Mouse (Mus musculus) kidney, embryonic 15.5 days (tissue): ENCODE measurements around the gene Mrpl10. TPM values are rescaled to one million over a fixed set of nuclear protein-coding genes. Genes with fewer than 3 reads are reported as not detected.

Experiments used
- ATAC-seq: fragments of 200-750 bp; cut with Nextera tagmentation; replicated peaks from 2 replicates; pipeline ENCODE4 v1.8.0; 2017; ENCODE audit warnings: moderate TSS enrichment; ENCODE audit not compliant: low FRiP score
- H3K27ac ChIP-seq: fragments of 300-500 bp; sonication (generic); 2 replicates; pipeline ENCODE4 v1.5.1; 2015; ENCODE audit warnings: mild to moderate bottlenecking, inconsistent platforms
- H3K27me3 ChIP-seq: fragments of 300-500 bp; sonication (generic); 2 replicates; pipeline ENCODE4 v1.6.1; 2015; ENCODE audit warnings: inconsistent platforms
- H3K36me3 ChIP-seq: fragments of 300-500 bp; sonication (generic); 2 replicates; pipeline ENCODE4 v1.6.1; 2015; ENCODE audit warnings: inconsistent platforms
- H3K4me1 ChIP-seq: fragments of 300-500 bp; sonication (generic); 2 replicates; pipeline ENCODE4 v1.6.1; 2015; ENCODE audit warnings: inconsistent platforms
- H3K4me2 ChIP-seq: fragments of 300-500 bp; sonication (generic); 2 replicates; pipeline ENCODE4 v1.6.1; 2015; ENCODE audit warnings: moderate library complexity, mild to moderate bottlenecking, inconsistent platforms
- H3K4me3 ChIP-seq: fragments of 300-500 bp; sonication (generic); replicated peaks from 2 replicates; pipeline ENCODE4 v1.5.1; 2015; ENCODE audit warnings: mild to moderate bottlenecking, inconsistent platforms
- H3K9ac ChIP-seq: fragments of 300-500 bp; sonication (generic); 2 replicates; pipeline ENCODE4 v1.6.1; 2015; ENCODE audit warnings: mild to moderate bottlenecking, inconsistent platforms
- H3K9me3 ChIP-seq: fragments of 300-500 bp; sonication (generic); replicated peaks from 2 replicates; pipeline ENCODE4 v1.6.1; 2016; ENCODE audit warnings: inconsistent platforms
- WGBS: fragments of 180-500 bp; shearing (Covaris S2); methylation state at CpG from one replicate; pipeline ENCODE4 v1.1.7; 2015; ENCODE audit warnings: mixed read lengths; 5-methylcytosine and 5-hydroxymethylcytosine counted together
- polyA plus RNA-seq: library from polyadenylated mRNA; unstranded; fragments of >200 nt; fragmentation: Nextera tagmentation; extraction: Ambion mirVana; gene quantifications from 2 replicates; pipeline ENCODE4 v1.2.1, GENCODE M21; 2015

Mrpl10 gene
- polyA plus RNA-seq, 1 experiment from 2014 or later: 91.3 TPM

GRCm38 (mm10) chr11:97032499-97032898 lies 8.9 kb upstream of the Mrpl10 start:
- Histone ChIP-seq H3K27me3 (no peaks in the 10 kb centered on the region), H3K36me3 (peaks cover 16% of the 10 kb centered on the region), H3K9ac (no peak overlapping the region), H3K4me3 (no peak overlapping the region), H3K4me2 (no peak overlapping the region), H3K9me3 (no peaks in the 10 kb centered on the region), H3K4me1 (peaks cover 18% of the 10 kb centered on the region), H3K27ac (no peak overlapping the region)
- no peak for ATAC-seq
- 92% methylated on average over 4 of the region's 4 CpGs for WGBS

- Histone ChIP-seq H3K9ac (no peak overlapping the region), H3K4me3 (no peak overlapping the region), H3K9me3 (no peaks in the 10 kb centered on the region), H3K4me2 (no peak overlapping the region), H3K27ac (peak overlapping the region; percentile 4; the same call in 1 of the 2 replicates), H3K27me3 (no peaks in the 10 kb centered on the region), H3K4me1 (peaks cover 18% of the 10 kb centered on the region), H3K36me3 (peaks cover 16% of the 10 kb centered on the region)
- ATAC-seq: no peak
- WGBS: 89% methylated on average over 4 of the region's 4 CpGs
These were observed 7.6 kb upstream of the Mrpl10 start for GRCm38 (mm10) chr11:97033781-97034180.

DNA sequence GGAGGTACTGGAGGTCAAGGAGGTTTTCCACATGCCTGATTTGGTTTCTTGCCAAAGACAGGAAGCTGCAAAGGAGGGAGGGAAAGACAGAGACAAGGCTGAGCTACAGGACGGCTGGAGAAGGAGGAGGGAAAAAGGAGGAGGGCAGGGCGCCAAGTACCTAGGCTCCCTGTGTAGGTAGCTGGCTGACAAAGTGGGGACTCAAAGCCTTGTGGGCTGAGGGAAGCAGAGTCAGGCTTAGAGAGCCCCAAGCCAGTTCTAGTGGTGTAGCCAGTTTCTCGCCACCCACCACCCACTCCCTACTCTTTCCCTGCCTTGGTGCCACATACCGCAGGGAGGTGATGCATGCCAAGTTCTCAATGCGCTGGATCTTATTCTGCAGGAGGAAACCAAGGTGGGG lies 5.2 kb upstream of the Mrpl10 start:
- WGBS: 88% methylated on average over 5 of the region's 5 CpGs
- no peaks in the 10 kb centered on the region for H3K9me3 ChIP-seq
- no peak overlapping the region for H3K4me2 ChIP-seq
- H3K4me3 ChIP-seq: no peak overlapping the region
- no peak overlapping the region for H3K9ac ChIP-seq
- H3K4me1 ChIP-seq: peaks cover 15% of the 10 kb centered on the region
- peaks cover 16% of the 10 kb centered on the region for H3K36me3 ChIP-seq
- ATAC-seq: no peak
- no peaks in the 10 kb centered on the region for H3K27me3 ChIP-seq
- H3K27ac ChIP-seq: no peak overlapping the region

GRCm38 (mm10) chr11:97038881-97039280 lies 2.5 kb upstream of the Mrpl10 start:
- Histone ChIP-seq H3K4me1 (peaks cover 26% of the 10 kb centered on the region), H3K36me3 (peaks cover 6% of the 10 kb centered on the region), H3K9me3 (no peaks in the 10 kb centered on the region), H3K27me3 (no peaks in the 10 kb centered on the region), H3K9ac (no peak overlapping the region), H3K27ac (no peak overlapping the region), H3K4me3 (no peak overlapping the region), H3K4me2 (no peak overlapping the region)
- ATAC-seq: no peak
- WGBS: 67% methylated on average over 7 of the region's 7 CpGs

GRCm38 (mm10) chr11:97040301-97041021 lies 899 bp upstream of the Mrpl10 start:
- ATAC-seq: no peak
- peak overlapping the region; percentile 89 for H3K4me3 ChIP-seq
- peak overlapping the region; percentile 50 for H3K9ac ChIP-seq
- H3K36me3 ChIP-seq: peaks cover 20% of the 10 kb centered on the region
- WGBS: 49% methylated on average over 12 of the region's 12 CpGs
- H3K27me3 ChIP-seq: no peaks in the 10 kb centered on the region
- H3K4me1 ChIP-seq: peaks cover 26% of the 10 kb centered on the region
- peak overlapping the region; percentile 85 for H3K4me2 ChIP-seq
- H3K27ac ChIP-seq: no peak overlapping the region
- no peaks in the 10 kb centered on the region; the same call in 1 of the 2 replicates for H3K9me3 ChIP-seq

GRCm38 (mm10) chr11:97044902-97045301 lies 3.5 kb downstream of the Mrpl10 start:
- 93% methylated on average over 8 of the region's 8 CpGs for WGBS
- H3K9ac ChIP-seq: no peak overlapping the region
- H3K4me2 ChIP-seq: no peak overlapping the region
- no peaks in the 10 kb centered on the region for H3K27me3 ChIP-seq
- H3K4me3 ChIP-seq: no peak overlapping the region
- H3K36me3 ChIP-seq: peaks cover 47% of the 10 kb centered on the region
- H3K4me1 ChIP-seq: peaks cover 22% of the 10 kb centered on the region
- H3K27ac ChIP-seq: no peak overlapping the region
- no peak for ATAC-seq
- no peaks in the 10 kb centered on the region; the same call in 1 of the 2 replicates for H3K9me3 ChIP-seq

DNA sequence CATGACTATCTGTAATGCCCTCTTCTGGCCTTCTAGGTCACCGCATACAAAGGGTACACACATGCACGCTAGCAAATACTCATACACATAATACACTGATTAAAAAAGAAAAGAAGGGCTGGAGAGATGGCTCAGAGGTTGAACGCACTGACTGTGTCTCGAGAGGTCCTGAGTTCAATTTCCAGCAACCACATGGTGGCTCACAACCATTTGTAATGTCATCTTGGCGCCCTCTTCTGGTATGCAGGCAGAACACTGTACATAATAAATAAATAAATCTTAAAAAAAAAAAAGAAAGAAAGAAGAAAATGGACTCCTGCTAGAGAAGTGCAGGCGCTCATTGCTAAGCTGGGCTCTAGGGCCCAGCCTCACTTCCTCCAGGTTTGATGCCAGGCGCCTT lies 4.5 kb downstream of the Mrpl10 start:
- no peak overlapping the region for H3K4me2 ChIP-seq
- no peak overlapping the region for H3K27ac ChIP-seq
- no peak for ATAC-seq
- peaks cover 47% of the 10 kb centered on the region for H3K36me3 ChIP-seq
- H3K9me3 ChIP-seq: no peaks in the 10 kb centered on the region; the same call in 1 of the 2 replicates
- H3K27me3 ChIP-seq: no peaks in the 10 kb centered on the region
- 83% methylated on average over 7 of the region's 7 CpGs for WGBS
- peaks cover 24% of the 10 kb centered on the region for H3K4me1 ChIP-seq
- no peak overlapping the region for H3K4me3 ChIP-seq
- no peak overlapping the region for H3K9ac ChIP-seq

DNA sequence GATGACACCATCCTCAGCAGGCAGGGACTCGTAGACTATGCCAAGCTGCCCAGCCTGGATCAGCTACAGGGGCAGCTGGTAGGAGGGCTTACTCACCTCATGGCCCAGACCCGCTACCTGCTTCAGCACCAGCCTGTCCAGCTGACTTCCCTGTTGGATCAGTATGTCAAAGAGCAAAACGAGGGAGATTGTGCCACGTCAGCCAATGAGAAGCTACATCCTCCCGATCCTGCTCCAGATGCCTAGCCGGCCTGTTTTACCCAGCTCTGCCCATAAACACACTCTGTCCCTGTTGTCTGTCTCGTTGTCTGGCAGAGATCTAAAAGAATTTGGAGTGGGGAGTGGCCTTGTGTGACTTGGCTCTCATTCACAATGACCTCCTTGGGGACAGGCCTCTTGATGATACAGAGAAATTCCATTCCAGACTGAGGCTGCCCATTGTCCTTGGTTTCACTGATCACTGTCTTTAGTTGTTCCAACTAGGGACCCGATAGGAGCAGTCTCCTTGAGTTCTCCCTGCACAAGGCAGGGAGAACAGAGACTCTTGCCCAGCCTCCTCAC lies 6.8 kb downstream of the Mrpl10 start:
- Histone ChIP-seq H3K27ac (no peak overlapping the region), H3K9me3 (no peaks in the 10 kb centered on the region; the same call in 1 of the 2 replicates), H3K27me3 (no peaks in the 10 kb centered on the region), H3K36me3 (peaks cover 53% of the 10 kb centered on the region), H3K9ac (no peak overlapping the region), H3K4me1 (peaks cover 28% of the 10 kb centered on the region), H3K4me2 (no peak overlapping the region), H3K4me3 (no peak overlapping the region)
- no peak for ATAC-seq
- 87% methylated on average over 8 of the region's 8 CpGs for WGBS

DNA sequence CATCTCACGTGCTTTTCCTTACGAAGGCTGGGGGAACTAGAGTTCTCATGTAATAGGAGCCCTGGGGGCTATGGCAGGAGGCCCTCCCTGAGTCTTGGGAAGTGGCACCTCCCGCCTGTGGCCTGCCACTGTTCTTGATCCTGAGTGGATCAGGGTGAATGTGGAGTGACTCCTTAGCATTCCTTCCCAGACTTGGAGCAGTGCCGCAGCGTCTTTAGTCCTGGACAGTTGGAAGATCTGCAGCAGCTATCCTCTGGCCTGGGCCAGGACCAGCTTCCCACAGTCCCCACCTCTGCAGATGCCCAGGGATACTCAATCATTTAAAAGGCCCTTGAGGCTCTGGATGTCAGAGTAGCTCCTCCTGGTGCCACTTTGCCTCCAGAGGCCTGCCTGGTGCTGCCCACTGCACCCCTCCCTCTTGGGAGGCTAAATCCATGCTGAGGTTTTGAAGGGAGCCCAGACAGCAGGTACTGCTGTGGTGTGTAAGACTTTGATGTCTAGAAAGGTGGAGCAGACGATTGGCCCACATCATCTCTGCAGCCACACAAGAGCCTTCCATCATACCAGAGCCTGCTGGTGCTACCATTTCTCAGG lies 8.2 kb downstream of the Mrpl10 start:
- peaks cover 53% of the 10 kb centered on the region for H3K36me3 ChIP-seq
- H3K27ac ChIP-seq: no peak overlapping the region
- no peak overlapping the region for H3K9ac ChIP-seq
- H3K4me3 ChIP-seq: no peak overlapping the region
- ATAC-seq: no peak
- H3K4me1 ChIP-seq: peaks cover 28% of the 10 kb centered on the region
- H3K27me3 ChIP-seq: no peaks in the 10 kb centered on the region
- H3K4me2 ChIP-seq: no peak overlapping the region
- 69% methylated on average over 6 of the region's 6 CpGs for WGBS
- no peaks in the 10 kb centered on the region; the same call in 1 of the 2 replicates for H3K9me3 ChIP-seq

DNA sequence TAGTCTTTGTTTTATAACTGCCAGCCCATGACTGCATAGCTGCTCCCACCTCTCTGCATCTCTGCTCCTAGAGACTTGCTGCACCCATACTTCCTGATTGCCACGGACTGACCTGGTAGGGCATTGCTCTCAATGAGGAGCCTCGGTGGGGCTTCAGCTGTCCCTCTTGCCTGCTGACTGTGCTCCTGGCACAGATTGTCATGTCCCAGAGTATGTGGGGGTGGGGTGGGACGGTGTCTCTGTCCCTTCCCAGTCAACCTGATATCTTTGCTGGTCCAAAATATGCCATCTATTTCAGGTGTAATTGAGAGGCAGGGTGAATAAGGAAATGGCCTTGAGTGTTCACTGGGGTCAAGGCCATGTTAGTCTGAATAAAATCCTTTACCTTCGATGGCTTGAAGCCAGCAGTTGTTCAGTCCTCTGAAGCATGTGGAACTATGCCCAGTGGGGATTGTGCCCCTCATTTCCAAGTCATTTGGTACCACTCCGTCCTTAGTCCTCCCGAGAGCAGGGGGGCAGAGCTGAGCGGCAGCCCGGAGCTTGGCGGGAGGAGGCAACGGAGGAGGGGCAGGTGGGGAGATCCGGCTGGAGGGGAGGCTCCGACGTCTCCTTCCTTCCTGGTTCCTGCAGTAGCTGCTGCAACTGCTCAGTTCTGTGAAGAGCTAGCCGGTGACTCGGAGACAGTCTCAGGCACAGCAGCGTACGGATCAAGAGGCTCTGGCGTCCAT lies 9.0 kb downstream of the Mrpl10 start, which contains the start of gene Osbpl7:
Osbpl7 (plus strand) TSS at position 413 of the 728 bp plus-strand sequence.
- Histone ChIP-seq H3K9me3 (no peaks in the 10 kb centered on the region; the same call in 1 of the 2 replicates), H3K4me2 (peak within 1 kb of the TSS; percentile 88), H3K9ac (peak within 1 kb of the TSS; percentile 63), H3K36me3 (peaks cover 53% of the 10 kb centered on the region), H3K4me3 (peak within 1 kb of the TSS; percentile 63), H3K4me1 (peaks cover 28% of the 10 kb centered on the region), H3K27ac (peak within 1 kb of the TSS; percentile 63), H3K27me3 (no peaks in the 10 kb centered on the region)
- WGBS: 6% methylated on average over 18 of the region's 18 CpGs
- ATAC-seq: peak; percentile 70

DNA sequence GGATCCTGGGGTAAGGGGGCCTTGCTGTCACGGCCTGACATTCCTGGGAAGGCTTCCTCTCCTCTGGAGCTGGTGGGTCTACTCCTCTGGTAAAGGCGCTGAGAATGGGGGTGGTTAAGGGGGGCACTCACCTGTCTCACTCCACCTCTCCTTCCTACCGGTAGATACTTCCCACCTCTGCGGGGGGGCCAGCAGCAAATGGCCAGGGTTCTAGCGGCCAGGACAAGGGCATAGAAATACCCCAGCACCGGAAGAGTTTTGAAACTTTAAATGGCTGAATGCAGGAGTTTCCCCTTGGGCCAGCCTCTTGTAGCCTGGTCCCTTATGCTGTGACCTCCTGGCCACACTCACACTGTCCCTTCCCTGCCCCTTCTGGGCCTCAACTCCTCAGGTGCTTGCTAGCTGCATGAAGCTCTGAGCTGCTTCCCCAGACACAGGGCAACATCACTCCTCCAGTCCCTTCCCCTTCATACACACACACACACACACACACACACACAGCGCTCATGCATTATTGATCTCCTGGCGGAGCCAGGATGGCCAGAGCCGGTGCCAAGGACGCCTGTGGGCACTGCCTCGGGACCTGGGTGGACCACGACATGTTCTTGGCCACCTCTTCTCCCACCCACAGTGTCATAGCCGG lies 9.7 kb downstream of the Mrpl10 start:
- no peaks in the 10 kb centered on the region for H3K9me3 ChIP-seq
- peak overlapping the region; percentile 63 for H3K9ac ChIP-seq
- peak overlapping the region; percentile 63 for H3K4me3 ChIP-seq
- peaks cover 55% of the 10 kb centered on the region for H3K36me3 ChIP-seq
- no peaks in the 10 kb centered on the region for H3K27me3 ChIP-seq
- 27% methylated on average over 13 of the region's 13 CpGs for WGBS
- ATAC-seq: peak; percentile 23
- H3K4me2 ChIP-seq: peak overlapping the region; percentile 88
- peaks cover 28% of the 10 kb centered on the region for H3K4me1 ChIP-seq
- H3K27ac ChIP-seq: peak overlapping the region; percentile 63
